Mouse (Mus musculus): ENCODE data around the gene Narfl. TPM values are rescaled to one million over a fixed set of nuclear protein-coding genes. Genes with fewer than 3 reads are reported as not detected.

Gene Narfl
- polyA plus RNA-seq, 1 experiment from 2014 or later, result 24.8 TPM

DNA sequence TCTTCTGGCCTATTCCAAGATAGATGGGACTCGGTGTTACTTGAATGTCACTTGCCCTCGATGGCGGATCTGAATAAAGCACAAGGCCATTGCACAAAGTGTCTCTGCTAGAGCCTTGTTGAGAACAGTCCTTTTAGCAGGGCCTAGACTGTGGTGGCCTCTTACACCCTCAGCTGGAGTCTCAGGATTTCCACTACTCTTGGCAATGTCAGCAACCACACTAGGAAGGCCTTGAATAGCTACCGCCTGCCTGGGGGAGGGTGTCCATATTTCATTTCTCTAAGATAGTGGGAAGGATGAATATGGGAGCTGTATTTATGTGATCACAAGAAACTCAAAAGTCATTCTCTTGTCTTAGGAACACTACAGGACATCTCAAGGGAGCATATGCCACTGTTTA, 25.3 kb upstream of the Narfl start:
- Histone ChIP-seq H3K27ac (replicated peaks) (no peak overlapping the region), H3K9me3 (no peaks in the 10 kb centered on the region), H3K27me3 (peaks cover 5% of the 10 kb centered on the region), H3K4me2 (replicated peaks) (no peak overlapping the region), H3K36me3 (no peaks in the 10 kb centered on the region), H3K4me1 (no peaks in the 10 kb centered on the region; the same call in 1 of the 2 replicates), H3K9ac (replicated peaks) (no peak overlapping the region), H3K4me3 (no peak overlapping the region)
- no peak for ATAC-seq (ENCODE audit: low FRiP score, low read depth)
- 95% methylated on average over 4 of the region's 4 CpGs for WGBS

DNA sequence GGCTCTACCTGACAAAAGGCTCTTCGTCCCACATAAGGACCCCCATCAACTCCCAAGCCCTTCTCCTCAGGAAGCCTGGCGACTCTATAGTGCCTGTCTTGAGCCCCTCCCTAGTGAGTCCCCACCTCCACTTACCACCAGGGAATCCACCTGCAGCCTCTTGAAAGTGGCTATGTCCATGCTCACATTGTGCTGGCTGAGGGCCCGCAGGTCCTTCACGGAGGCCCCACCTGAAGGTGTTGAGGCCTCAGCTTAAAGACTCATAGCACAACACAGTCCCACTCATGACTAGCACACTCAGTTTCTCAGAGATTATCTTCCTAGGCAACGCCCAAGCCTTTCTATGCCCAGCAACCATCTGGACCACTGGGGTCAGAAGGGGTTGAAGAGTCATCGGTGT, 24.3 kb upstream of the Narfl start:
- Histone ChIP-seq H3K9ac (replicated peaks) (no peak overlapping the region), H3K27ac (replicated peaks) (no peak overlapping the region), H3K36me3 (no peaks in the 10 kb centered on the region), H3K27me3 (peaks cover 4% of the 10 kb centered on the region), H3K4me3 (no peak overlapping the region), H3K4me1 (no peaks in the 10 kb centered on the region; the same call in 1 of the 2 replicates), H3K4me2 (replicated peaks) (no peak overlapping the region), H3K9me3 (no peaks in the 10 kb centered on the region)
- ATAC-seq (ENCODE audit: low FRiP score, low read depth), result no peak
- 88% methylated on average over 6 of the region's 6 CpGs for WGBS

DNA sequence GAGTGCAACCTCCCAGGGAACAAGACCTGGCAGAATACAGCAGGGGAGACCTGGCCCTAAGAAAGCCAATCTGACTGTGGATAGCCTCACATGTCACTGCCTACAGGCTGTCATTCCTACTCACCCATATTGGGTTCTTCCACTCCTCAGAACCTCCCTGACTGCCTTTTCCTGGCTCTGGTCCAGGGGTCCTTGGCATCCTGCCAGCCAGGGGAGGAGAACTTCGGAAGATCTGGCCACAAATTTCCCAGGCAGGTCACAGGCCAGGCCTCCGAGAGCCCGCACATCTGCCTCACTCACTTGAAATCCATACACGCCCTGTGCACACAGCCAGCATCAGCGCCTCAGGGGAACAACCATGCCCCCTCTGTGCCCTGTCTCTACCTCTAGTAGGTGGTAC, 22.1 kb upstream of the Narfl start:
- no peak overlapping the region for H3K4me2 ChIP-seq (replicated peaks)
- H3K9me3 ChIP-seq, result no peaks in the 10 kb centered on the region
- no peaks in the 10 kb centered on the region; the same call in 1 of the 2 replicates for H3K4me1 ChIP-seq
- peaks cover 2% of the 10 kb centered on the region for H3K27me3 ChIP-seq
- H3K36me3 ChIP-seq, result no peaks in the 10 kb centered on the region
- H3K27ac ChIP-seq (replicated peaks), result no peak overlapping the region
- 70% methylated on average over 5 of the region's 5 CpGs for WGBS
- no peak for ATAC-seq (ENCODE audit: low FRiP score, low read depth)
- H3K4me3 ChIP-seq, result no peak overlapping the region
- H3K9ac ChIP-seq (replicated peaks), result no peak overlapping the region

DNA sequence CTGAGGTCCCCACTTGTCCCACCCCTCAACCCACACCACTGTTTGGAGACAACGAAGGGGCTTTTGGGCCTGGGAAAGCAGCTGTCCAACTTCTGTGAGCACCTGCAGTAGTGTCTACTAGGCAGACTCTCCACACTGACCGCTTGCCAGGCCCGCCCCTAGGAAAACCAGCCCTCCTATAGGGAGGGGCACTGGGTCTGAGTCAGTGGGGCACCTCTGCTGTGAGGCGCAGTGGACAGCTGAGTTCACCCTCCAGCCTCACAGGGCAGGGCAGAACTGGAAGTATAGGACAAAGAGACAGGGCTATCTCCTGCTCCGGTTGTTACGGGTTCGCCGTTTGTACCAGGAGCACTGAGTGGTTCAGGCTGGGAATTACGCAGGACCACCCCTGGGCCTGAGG, 19.3 kb upstream of the Narfl start, which contains the start of gene Msln:
Gene Msln (minus strand): TSS at position 138 of the 400 bp plus-strand sequence.
- H3K36me3 ChIP-seq, result no peaks in the 10 kb centered on the region
- H3K27ac ChIP-seq (replicated peaks), result no peak within 1 kb of the TSS
- H3K4me3 ChIP-seq, result no peak within 1 kb of the TSS
- WGBS, result 90% methylated on average over 9 of the region's 9 CpGs
- no peak within 1 kb of the TSS for H3K4me2 ChIP-seq (replicated peaks)
- H3K27me3 ChIP-seq, result peaks cover 24% of the 10 kb centered on the region
- no peak within 1 kb of the TSS for H3K9ac ChIP-seq (replicated peaks)
- H3K4me1 ChIP-seq, result no peaks in the 10 kb centered on the region; the same call in 1 of the 2 replicates
- ATAC-seq (ENCODE audit: low FRiP score, low read depth), result no peak
- no peaks in the 10 kb centered on the region for H3K9me3 ChIP-seq

DNA sequence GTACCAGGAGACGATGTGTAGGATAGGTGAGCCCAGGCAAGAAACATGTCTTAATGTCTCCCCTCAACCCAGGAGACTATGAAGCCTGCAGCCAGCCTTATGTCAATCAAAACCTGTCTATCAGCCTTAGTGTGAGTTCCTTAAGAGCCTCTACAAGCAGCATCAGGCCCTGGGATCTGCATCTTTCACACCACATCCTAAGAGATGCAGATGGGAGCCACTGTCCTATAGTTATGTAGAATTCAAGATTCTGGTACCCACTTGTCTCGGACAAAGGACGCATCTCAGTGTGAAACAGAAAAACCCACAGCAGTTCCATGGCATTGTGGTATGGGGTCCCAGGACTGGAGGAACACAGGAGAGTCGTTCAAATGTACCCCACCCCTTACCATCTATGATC, 18.5 kb upstream of the Narfl start:
- Histone ChIP-seq H3K9ac (replicated peaks) (no peak overlapping the region), H3K27ac (replicated peaks) (no peak overlapping the region), H3K4me3 (no peak overlapping the region), H3K4me1 (no peaks in the 10 kb centered on the region; the same call in 1 of the 2 replicates), H3K4me2 (replicated peaks) (no peak overlapping the region), H3K36me3 (no peaks in the 10 kb centered on the region), H3K9me3 (no peaks in the 10 kb centered on the region), H3K27me3 (peaks cover 32% of the 10 kb centered on the region)
- WGBS, result 84% methylated on average over 4 of the region's 4 CpGs
- no peak for ATAC-seq (ENCODE audit: low FRiP score, low read depth)

DNA sequence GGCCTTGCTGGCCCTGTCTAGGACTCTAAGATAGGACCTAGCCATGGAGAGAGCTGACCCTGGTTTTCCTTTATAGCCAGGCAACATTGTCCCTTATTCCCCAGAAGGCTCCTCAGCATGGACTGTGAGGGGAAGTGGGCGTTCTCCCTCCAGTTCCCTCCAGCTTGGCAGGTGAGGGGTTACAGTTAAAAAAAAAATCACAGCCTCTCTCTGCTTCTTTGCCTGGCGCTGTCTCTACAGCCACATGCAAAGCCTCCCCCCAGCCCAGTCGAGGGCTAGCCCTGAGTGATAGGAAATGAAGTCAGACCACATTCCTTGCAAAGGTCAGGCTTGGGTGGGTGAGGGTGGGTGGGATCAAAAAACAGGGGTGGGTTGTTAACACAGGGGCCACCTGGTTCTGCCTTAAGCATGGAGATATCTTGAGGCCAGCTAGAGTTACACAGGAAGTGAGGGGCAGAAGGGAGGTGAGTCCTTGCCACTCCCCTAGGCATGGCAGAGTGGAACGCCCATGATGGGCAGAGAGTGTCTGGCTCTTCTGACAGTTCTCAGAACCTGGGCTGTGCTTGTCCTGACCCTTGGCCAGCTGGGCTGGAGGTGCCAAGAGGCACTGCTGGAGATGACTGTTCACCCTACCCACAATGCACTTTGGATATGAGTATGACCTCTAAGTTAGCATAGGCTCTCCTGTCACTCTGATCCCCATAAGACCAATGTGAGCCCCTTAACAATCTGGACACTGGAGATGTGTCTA, 17.8 kb upstream of the Narfl start:
- Histone ChIP-seq H3K4me1 (no peaks in the 10 kb centered on the region; the same call in 1 of the 2 replicates), H3K27ac (replicated peaks) (no peak overlapping the region), H3K9ac (replicated peaks) (no peak overlapping the region), H3K4me2 (replicated peaks) (no peak overlapping the region), H3K4me3 (no peak overlapping the region), H3K36me3 (no peaks in the 10 kb centered on the region), H3K9me3 (no peaks in the 10 kb centered on the region), H3K27me3 (peaks cover 39% of the 10 kb centered on the region)
- 73% methylated on average over 4 of the region's 4 CpGs for WGBS
- ATAC-seq (ENCODE audit: low FRiP score, low read depth), result no peak

DNA sequence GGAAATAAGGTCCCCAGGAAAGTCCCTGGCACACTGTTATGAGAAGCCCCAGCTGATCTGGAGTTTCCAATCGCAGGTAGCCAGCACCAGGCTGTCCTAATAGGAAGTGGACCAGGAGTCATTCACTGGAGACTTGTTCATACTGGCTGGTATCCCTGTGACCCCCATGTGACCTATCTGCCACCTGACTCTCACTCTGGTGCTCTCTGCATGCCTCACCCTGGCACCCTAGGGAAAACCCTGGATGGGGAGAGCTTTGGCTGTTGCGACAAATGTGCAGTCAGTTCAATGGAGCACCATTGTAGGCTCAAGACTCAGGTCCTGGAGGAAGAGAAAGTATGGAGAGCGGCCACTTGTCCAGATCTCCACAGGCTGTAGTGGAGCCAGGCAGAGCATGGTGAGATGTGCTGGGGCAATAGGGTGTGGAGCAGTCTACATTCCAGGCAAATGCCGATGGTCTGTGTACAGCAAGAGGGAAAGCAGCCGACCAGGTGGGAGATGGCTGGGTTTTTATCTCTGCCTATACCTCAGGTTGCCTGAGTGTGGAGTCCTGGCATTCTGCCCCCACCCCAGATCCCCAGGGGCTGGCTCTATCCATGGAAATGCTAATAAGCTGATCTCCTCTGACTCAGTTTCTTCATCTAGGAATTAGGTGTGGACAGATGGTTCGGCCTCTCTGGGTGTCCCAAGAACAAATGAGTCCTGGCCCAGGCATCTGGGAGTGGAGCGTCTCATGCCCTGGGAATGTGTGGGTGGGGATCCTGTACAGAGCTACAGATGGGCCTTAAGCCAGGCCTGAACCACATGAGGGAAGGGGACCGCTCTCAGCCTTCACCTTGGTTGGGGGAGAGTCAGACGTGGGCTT, 17.0 kb upstream of the Narfl start:
- H3K9me3 ChIP-seq, result no peaks in the 10 kb centered on the region
- no peak overlapping the region for H3K4me3 ChIP-seq
- H3K27me3 ChIP-seq, result peaks cover 39% of the 10 kb centered on the region
- no peak overlapping the region for H3K4me2 ChIP-seq (replicated peaks)
- H3K36me3 ChIP-seq, result no peaks in the 10 kb centered on the region
- no peak overlapping the region for H3K9ac ChIP-seq (replicated peaks)
- 83% methylated on average over 9 of the region's 9 CpGs for whole genome bisulfite sequencing
- no peak overlapping the region for H3K27ac ChIP-seq (replicated peaks)
- no peak for ATAC-seq (ENCODE audit: low FRiP score, low read depth)
- no peaks in the 10 kb centered on the region; the same call in 1 of the 2 replicates for H3K4me1 ChIP-seq

DNA sequence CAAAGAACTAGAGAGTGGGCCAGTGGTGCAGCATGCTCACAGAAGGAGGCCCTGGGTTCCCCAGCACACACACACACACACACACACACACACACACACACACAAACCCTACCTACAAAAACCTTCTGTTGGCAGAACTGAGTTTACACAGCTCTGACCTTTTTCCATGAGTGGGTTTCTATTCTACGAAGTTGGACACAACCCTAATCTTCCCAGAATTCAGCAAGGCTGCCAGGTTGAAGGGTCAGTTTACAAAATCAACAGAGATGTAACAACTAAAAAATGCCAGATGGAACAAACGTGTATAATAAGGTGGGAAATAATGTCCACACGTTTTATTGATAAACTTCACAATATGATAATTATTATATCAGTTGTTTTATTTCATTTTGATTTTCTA, 15.9 kb upstream of the Narfl start:
- Histone ChIP-seq H3K9me3 (no peaks in the 10 kb centered on the region), H3K4me1 (no peaks in the 10 kb centered on the region), H3K4me3 (no peak overlapping the region), H3K9ac (replicated peaks) (no peak overlapping the region), H3K27me3 (peaks cover 39% of the 10 kb centered on the region), H3K27ac (replicated peaks) (no peak overlapping the region), H3K4me2 (replicated peaks) (no peak overlapping the region), H3K36me3 (no peaks in the 10 kb centered on the region)
- no peak for ATAC-seq (ENCODE audit: low FRiP score, low read depth)
- 83% methylated on average over 3 of the region's 3 CpGs for WGBS

DNA sequence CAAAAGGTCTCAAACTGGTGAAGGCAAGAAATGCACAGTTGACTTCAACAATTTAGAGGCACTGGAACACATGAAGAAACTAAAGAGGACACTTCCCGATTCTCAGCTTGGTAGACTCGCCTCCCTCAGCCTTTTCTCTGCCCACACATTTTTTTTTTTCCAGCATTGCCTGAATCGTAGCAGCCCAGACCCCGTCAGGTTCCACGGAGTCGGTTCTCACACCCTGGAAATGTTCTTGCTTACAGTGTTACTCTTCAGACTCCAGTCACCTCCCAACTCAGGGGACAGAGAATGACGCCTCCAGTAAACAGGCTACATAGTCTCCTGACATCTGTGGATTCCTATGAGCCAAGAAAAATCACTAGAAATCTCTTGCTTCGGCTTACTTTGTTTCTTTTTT, 13.4 kb upstream of the Narfl start:
- Histone ChIP-seq H3K4me1 (no peaks in the 10 kb centered on the region), H3K9ac (replicated peaks) (no peak overlapping the region), H3K27ac (replicated peaks) (no peak overlapping the region), H3K4me2 (replicated peaks) (no peak overlapping the region), H3K4me3 (no peak overlapping the region), H3K36me3 (no peaks in the 10 kb centered on the region), H3K27me3 (peaks cover 43% of the 10 kb centered on the region), H3K9me3 (no peaks in the 10 kb centered on the region)
- ATAC-seq (ENCODE audit: low FRiP score, low read depth), result no peak
- 82% methylated on average over 8 of the region's 8 CpGs for WGBS

DNA sequence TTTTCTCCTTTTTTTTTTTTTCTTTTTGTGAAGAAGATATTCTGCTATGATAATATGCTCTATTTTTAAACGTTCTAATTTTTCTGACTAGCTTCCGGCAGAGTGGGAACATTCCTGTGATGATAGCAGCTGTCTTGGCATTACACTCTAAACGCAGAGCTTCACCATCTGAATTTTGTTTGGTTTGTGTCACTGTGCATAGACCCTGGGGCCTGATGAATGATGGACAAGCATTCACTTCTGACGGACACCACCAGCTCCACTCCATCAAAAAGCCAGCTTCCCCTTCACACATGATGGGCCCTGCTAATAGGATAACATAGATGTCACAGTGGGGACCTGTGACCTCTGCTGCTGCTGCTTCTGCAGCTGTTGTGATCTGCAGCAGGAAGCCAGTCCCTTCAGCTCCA, 12.0 kb upstream of the Narfl start:
- no peak overlapping the region for H3K9ac ChIP-seq (replicated peaks)
- no peak overlapping the region for H3K4me3 ChIP-seq
- no peak overlapping the region for H3K27ac ChIP-seq (replicated peaks)
- WGBS, result 37% methylated on average over 4 of the region's 4 CpGs
- no peak overlapping the region for H3K4me2 ChIP-seq (replicated peaks)
- H3K27me3 ChIP-seq, result peaks cover 49% of the 10 kb centered on the region
- no peak for ATAC-seq (ENCODE audit: low FRiP score, low read depth)
- peaks cover 6% of the 10 kb centered on the region; the same call in 1 of the 2 replicates for H3K4me1 ChIP-seq
- no peaks in the 10 kb centered on the region for H3K9me3 ChIP-seq
- H3K36me3 ChIP-seq, result no peaks in the 10 kb centered on the region

DNA sequence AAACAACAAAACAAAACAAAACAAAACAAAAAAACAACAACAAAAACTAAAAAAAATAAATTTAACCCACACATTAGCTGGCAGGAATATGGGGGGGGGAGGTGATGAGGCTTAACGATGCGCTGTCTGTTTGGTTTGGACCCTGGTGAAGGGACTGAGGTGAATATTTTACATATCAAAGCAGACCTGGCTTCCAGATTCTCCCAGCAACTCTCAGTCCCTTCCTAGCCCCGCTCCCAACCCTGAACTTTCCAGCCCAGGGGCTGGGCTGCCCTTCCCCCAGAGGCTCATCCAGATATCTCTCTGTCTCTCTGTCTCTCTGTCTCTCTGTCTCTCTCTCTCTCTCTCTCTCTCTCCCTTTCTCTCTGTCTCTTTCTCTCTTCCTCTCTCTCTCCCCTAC, 11.0 kb upstream of the Narfl start:
- Histone ChIP-seq H3K4me3 (no peak overlapping the region), H3K36me3 (no peaks in the 10 kb centered on the region), H3K9ac (replicated peaks) (no peak overlapping the region), H3K27me3 (peaks cover 50% of the 10 kb centered on the region), H3K4me1 (peaks cover 6% of the 10 kb centered on the region; the same call in 1 of the 2 replicates), H3K27ac (replicated peaks) (no peak overlapping the region), H3K9me3 (no peaks in the 10 kb centered on the region), H3K4me2 (replicated peaks) (no peak overlapping the region)
- no peak for ATAC-seq (ENCODE audit: low FRiP score, low read depth)
- 30% methylated on average over 3 of the region's 3 CpGs for WGBS

DNA sequence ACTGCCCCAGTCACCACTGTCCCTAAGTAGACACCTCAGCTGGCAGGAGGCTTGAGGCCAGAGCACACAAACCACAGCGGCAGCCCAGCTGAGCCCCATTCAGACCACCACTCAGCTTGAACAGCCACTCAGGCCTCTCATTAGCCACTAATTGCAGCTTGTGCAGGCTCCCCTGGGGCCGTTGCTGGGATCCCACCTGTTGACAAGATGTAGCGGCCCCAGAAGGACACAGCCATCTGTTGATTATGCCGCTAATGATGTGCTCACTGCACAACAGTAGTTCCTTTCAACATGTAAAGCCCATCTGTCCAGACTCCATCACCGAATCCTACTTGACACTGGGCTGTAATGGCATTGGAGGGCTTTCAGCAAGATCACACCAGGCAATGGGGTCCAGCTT, 7.7 kb upstream of the Narfl start:
- Histone ChIP-seq H3K27me3 (peaks cover 47% of the 10 kb centered on the region), H3K9me3 (no peaks in the 10 kb centered on the region), H3K9ac (replicated peaks) (no peak overlapping the region), H3K4me3 (no peak overlapping the region), H3K27ac (replicated peaks) (no peak overlapping the region), H3K4me1 (peaks cover 6% of the 10 kb centered on the region; the same call in 1 of the 2 replicates), H3K4me2 (replicated peaks) (no peak overlapping the region), H3K36me3 (no peaks in the 10 kb centered on the region)
- WGBS, result 54% methylated on average over 5 of the region's 5 CpGs
- peak; percentile 44; the same call in 1 of the 2 replicates for ATAC-seq (ENCODE audit: low FRiP score, low read depth)
